Mouse (Mus musculus) liver, embryonic 14.5 days (tissue): ENCODE data around the gene Hist1h2bk. TPM values are rescaled to one million over a fixed set of nuclear protein-coding genes. Genes with fewer than 3 reads are reported as not detected.
"Not testable (repeated sequence)": the region's sequence is repeated elsewhere in the genome, so short reads cannot be mapped to it uniquely, and the experiment has no call there.

Experiments used
- ATAC-seq: fragments of 200-750 bp; cut with Nextera tagmentation; 2 replicates; pipeline ENCODE4 v1.8.0; 2017; ENCODE audit warnings: moderate number of reproducible peaks, mild to moderate bottlenecking, moderate library complexity; ENCODE audit not compliant: insufficient read depth
- DNase-seq, 3 experiments: peaks; one replicate each; pipeline ENCODE4 v3.0.0-alpha.2; 2012 to 2013; ENCODE audit warnings: low read depth in 3 of 3, low spot score in 3 of 3
- H3K27ac ChIP-seq: fragments of 300-500 bp; sonication (generic); 2 replicates; pipeline ENCODE4 v1.5.1; 2014; ENCODE audit warnings: moderate library complexity, mild to moderate bottlenecking, control low read depth, inconsistent platforms
- H3K27me3 ChIP-seq: fragments of 300-500 bp; sonication (generic); 2 replicates; pipeline ENCODE4 v1.6.1; 2014; ENCODE audit warnings: mild to moderate bottlenecking, low read length, moderate library complexity; ENCODE audit not compliant: control insufficient read depth, insufficient read depth
- H3K36me3 ChIP-seq: fragments of 300-500 bp; sonication (generic); replicated peaks from 2 replicates; pipeline ENCODE4 v1.6.1; 2014; ENCODE audit warnings: low read depth; ENCODE audit not compliant: control insufficient read depth, insufficient read depth
- H3K4me1 ChIP-seq, 2 experiments: fragments of 200-500 bp in 1 of 2; fragments of 300-500 bp in 1 of 2; sonication (generic) in 1 of 2; replicated peaks; 2 replicates each; pipeline ENCODE4 v1.6.1; 2012 to 2014; ENCODE audit warnings: antibody characterized with exemption in 1 of 2, inconsistent platforms in 1 of 2, low read length in 1 of 2; ENCODE audit not compliant: control insufficient read depth in 2 of 2, insufficient read depth in 2 of 2
- H3K4me2 ChIP-seq: fragments of 300-500 bp; sonication (generic); 2 replicates; pipeline ENCODE4 v1.6.1; 2014; ENCODE audit warnings: low read depth, mild to moderate bottlenecking, control low read depth, moderate library complexity
- H3K4me3 ChIP-seq, 2 experiments: fragments of 200-500 bp in 1 of 2; fragments of 300-500 bp in 1 of 2; sonication (generic) in 1 of 2; 2 replicates each; pipeline ENCODE4 v1.5.1; 2012 to 2014; ENCODE audit warnings: low read depth in 2 of 2, low read length in 2 of 2, mild to moderate bottlenecking in 2 of 2, control low read depth in 1 of 2, inconsistent platforms in 1 of 2, moderate library complexity in 1 of 2; ENCODE audit not compliant: insufficient read depth in 1 of 2
- H3K9ac ChIP-seq: fragments of 300-500 bp; sonication (generic); replicated peaks from 2 replicates; pipeline ENCODE4 v1.6.1; 2014; ENCODE audit warnings: mild to moderate bottlenecking, control low read depth, moderate library complexity
- H3K9me3 ChIP-seq: fragments of 300-500 bp; sonication (generic); 2 replicates; pipeline ENCODE4 v1.6.1; 2016; ENCODE audit warnings: low read length, mixed read lengths; ENCODE audit not compliant: control insufficient read depth
- CTCF ChIP-seq: IDR thresholded peaks from 2 replicates; pipeline ENCODE4 v1.5.1; 2016; ENCODE audit warnings: antibody characterized with exemption, low read depth, control low read depth
- EP300 ChIP-seq: IDR thresholded peaks from 2 replicates; pipeline ENCODE4 v1.6.1; 2016; ENCODE audit warnings: antibody characterized with exemption, low read depth
- WGBS: fragments of 180-500 bp; shearing (Covaris S2); extraction: QIAGEN DNeasy Blood & Tissue Kit; methylation state at CpG from one replicate; pipeline ENCODE4 v1.1.7; 2014; ENCODE audit not compliant: insufficient replicate concordance; 5-methylcytosine and 5-hydroxymethylcytosine counted together
- polyA plus RNA-seq, 2 experiments: library from polyadenylated mRNA; depleted of rRNA in 1 of 2; stranded (reverse) in 1 of 2; unstranded in 1 of 2; fragments of >200 nt; fragmentation: Nextera tagmentation in 1 of 2; extraction: Ambion mirVana in 1 of 2; gene quantifications; 2 replicates each; pipeline versions ENCODE4 v1.2.1 to v1.2.3; 2012 to 2014

Gene Hist1h2bk
- polyA plus RNA-seq, 2 experiments, result 3.1 to 17.7 TPM

DNA sequence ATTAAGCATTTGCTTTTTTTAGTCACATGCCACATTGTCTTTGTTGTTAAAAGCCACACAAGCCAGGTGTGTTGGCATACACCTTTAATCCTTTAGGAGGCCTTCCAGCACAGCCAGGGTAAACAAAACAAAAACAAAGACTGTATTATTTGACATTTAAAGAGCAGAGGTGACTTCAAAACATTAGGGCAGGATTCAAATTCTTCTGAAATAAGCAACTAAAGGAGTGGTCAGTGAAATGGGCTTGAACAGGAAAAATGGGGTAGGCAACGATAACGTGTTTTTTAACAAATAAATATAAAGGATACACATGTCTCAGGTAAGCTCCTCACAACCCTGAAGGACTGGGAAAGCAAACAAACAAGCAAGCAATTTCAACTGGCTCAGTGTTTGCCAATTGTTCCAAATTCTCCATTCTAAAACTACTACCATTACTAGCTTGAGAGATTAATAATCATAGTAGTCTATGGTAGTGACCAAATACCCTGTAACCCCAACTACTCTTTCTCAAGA, 4.3 kb downstream of the Hist1h2bk start:
- 4% methylated on average over 2 of the region's 2 CpGs for WGBS
- ATAC-seq, result no peak
- Histone ChIP-seq H3K4me1 (peaks cover 23 to 31% of the 10 kb centered on the region in 2 experiments), H3K36me3 (no peaks in the 10 kb centered on the region), H3K27ac (peak overlapping the region; percentile 100), H3K4me3 (peak overlapping the region; percentile 63 to 67), H3K9me3 (no peaks in the 10 kb centered on the region), H3K4me2 (peak overlapping the region; percentile 72), H3K9ac (peak overlapping the region; percentile 91), H3K27me3 (no peaks in the 10 kb centered on the region)
- TF ChIP-seq CTCF (no peak), EP300 (no peak)
- no peak for DNase-seq

- Histone ChIP-seq H3K27me3 (no peaks in the 10 kb centered on the region), H3K27ac (peak overlapping the region; percentile 100), H3K4me2 (peak overlapping the region; percentile 72), H3K9ac (peak overlapping the region; percentile 91), H3K36me3 (no peaks in the 10 kb centered on the region), H3K4me3 (peak overlapping the region; percentile 63 to 67), H3K4me1 (peaks cover 24 to 37% of the 10 kb centered on the region in 2 experiments), H3K9me3 (no peaks in the 10 kb centered on the region)
- ATAC-seq (peak; percentile 44), DNase-seq (peak in 2 of 3 experiments; percentile 69 to 87)
- TF ChIP-seq EP300 (peak; percentile 30), CTCF (no peak)
- WGBS, result under 1% methylated on average over 17 of the region's 24 CpGs
These were observed 4.9 kb downstream of the Hist1h2bk start for GRCm38 (mm10) chr13:22040464-22041141.

GRCm38 (mm10) chr13:22041142-22041536, 5.5 kb downstream of the Hist1h2bk start, which contains the start of gene Hist1h4i:
Hist1h4i (minus strand) TSS chr13:22041362.
- H3K4me1 ChIP-seq, result peaks cover 24 to 38% of the 10 kb centered on the region in 2 experiments
- peak within 1 kb of the TSS; percentile 72 for H3K4me2 ChIP-seq
- H3K27me3 ChIP-seq, H3K36me3 ChIP-seq, H3K9me3 ChIP-seq: not testable (repeated sequence)
- peak within 1 kb of the TSS; percentile 100 for H3K27ac ChIP-seq
- peak within 1 kb of the TSS; percentile 67 to 80 for H3K4me3 ChIP-seq
- ATAC-seq (peak; percentile 53), DNase-seq (peak; percentile 93 to 95 (median 93))
- under 1% methylated on average over 24 of the region's 27 CpGs for WGBS
- TF ChIP-seq EP300, result peak; percentile 87
- H3K9ac ChIP-seq, result peak within 1 kb of the TSS; percentile 98

DNA sequence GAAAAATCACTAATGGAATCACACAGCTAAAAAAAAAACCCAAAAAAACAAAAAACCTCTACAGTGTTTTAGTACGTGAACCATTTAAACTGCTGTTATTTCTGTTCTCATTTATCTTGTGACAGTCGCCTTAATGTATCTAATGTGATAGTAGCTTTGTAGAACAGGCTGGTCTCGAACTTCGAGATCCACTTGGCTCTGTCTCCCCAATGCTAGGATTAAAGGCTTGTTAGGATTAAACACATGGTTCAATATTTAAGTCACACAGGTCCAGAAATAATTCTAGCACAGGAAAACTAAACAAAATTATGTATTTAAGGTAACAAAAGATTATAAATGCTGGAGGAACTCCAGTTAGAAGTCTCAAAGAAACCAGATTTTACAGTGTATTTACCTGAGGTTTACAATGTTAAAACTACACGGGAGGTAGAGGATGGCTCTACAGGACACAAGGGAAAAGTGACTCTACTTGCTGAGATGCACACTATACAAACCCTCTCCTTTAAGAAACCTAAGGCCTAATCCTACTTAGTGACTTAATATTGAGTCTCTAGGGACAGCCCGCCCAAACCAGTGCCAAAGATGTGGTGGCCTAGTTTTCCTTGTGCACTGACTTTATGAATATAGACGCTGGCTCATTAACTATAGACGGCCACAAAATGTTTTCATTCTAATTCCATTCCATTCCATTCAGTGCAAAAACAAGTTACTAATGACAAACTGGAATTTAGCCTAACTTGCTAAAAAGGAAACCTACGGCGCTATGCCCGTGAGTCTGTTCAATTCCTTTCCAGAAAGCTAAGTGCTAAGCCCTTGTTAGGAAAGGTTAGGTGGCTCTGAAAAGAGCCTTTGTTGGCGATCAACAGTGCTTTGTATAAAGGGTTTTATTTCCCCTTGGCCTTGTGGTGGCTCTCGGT, 6.2 kb downstream of the Hist1h2bk start:
- Histone ChIP-seq H3K9ac (peak overlapping the region; percentile 98), H3K27me3 (no peaks in the 10 kb centered on the region), H3K4me3 (peak overlapping the region; percentile 67 to 80), H3K36me3 (no peaks in the 10 kb centered on the region), H3K4me2 (peak overlapping the region; percentile 72), H3K27ac (peak overlapping the region; percentile 100), H3K9me3 (no peaks in the 10 kb centered on the region), H3K4me1 (peaks cover 24 to 31% of the 10 kb centered on the region in 2 experiments)
- WGBS, result 1% methylated on average over 13 of the region's 13 CpGs
- ATAC-seq, result no peak
- TF ChIP-seq CTCF (no peak), EP300 (no peak; the same call in 1 of the 2 replicates)
- peak in 1 of 3 experiments; percentile 65 for DNase-seq
